Mouse (Mus musculus) midbrain, embryonic 12.5 days (tissue): ENCODE results near the gene Mt2. TPM values are rescaled to one million over a fixed set of nuclear protein-coding genes. Genes with fewer than 3 reads are reported as not detected.
"Not testable (repeated sequence)": the region's sequence is repeated elsewhere in the genome, so short reads cannot be mapped to it uniquely, and the experiment has no call there.

Experiments
- ATAC-seq: fragments of 200-750 bp; cut with Nextera tagmentation; 2 replicates; pipeline ENCODE4 v1.8.0; 2017; ENCODE audit warnings: low read depth, moderate TSS enrichment, moderate library complexity; ENCODE audit not compliant: low FRiP score
- H3K27ac ChIP-seq: fragments of 300-500 bp; sonication (generic); replicated peaks from 2 replicates; pipeline ENCODE4 v1.5.1; 2016; ENCODE audit warnings: mild to moderate bottlenecking
- H3K27me3 ChIP-seq: fragments of 300-500 bp; sonication (generic); 2 replicates; pipeline ENCODE4 v1.6.1; 2016; ENCODE audit warnings: mild to moderate bottlenecking
- H3K36me3 ChIP-seq: fragments of 300-500 bp; sonication (generic); 2 replicates; pipeline ENCODE4 v1.6.1; 2016
- H3K4me1 ChIP-seq: fragments of 300-500 bp; sonication (generic); 2 replicates; pipeline ENCODE4 v1.6.1; 2016
- H3K4me2 ChIP-seq: fragments of 300-500 bp; sonication (generic); replicated peaks from 2 replicates; pipeline ENCODE4 v1.6.1; 2016; ENCODE audit warnings: mild to moderate bottlenecking, moderate library complexity
- H3K4me3 ChIP-seq: fragments of 300-500 bp; sonication (generic); 2 replicates; pipeline ENCODE4 v1.5.1; 2016; ENCODE audit warnings: mild to moderate bottlenecking
- H3K9ac ChIP-seq: fragments of 300-500 bp; sonication (generic); replicated peaks from 2 replicates; pipeline ENCODE4 v1.6.1; 2016; ENCODE audit warnings: mild to moderate bottlenecking, moderate library complexity
- H3K9me3 ChIP-seq: fragments of 300-500 bp; sonication (generic); 2 replicates; pipeline ENCODE4 v1.6.1; 2016; ENCODE audit warnings: mild to moderate bottlenecking
- WGBS: fragments of 180-500 bp; shearing (Covaris S2); methylation state at CpG from one replicate; pipeline ENCODE4 v1.1.7; 2016; 5-methylcytosine and 5-hydroxymethylcytosine counted together
- polyA plus RNA-seq: library from polyadenylated mRNA; unstranded; fragments of >200 nt; fragmentation: Nextera tagmentation; extraction: Ambion mirVana; gene quantifications from 2 replicates; pipeline ENCODE4 v1.2.1, GENCODE M21; 2016

The Mt2 gene
- polyA plus RNA-seq: 12.9 and 13.1 TPM in 2 replicates

GRCm38 (mm10) chr8:94172075-94172808 is at the start of gene Mt2:
Gene Mt2, plus strand, starts transcription at chr8:94172664.
- Histone ChIP-seq H3K4me3 (peak within 1 kb of the TSS; percentile 49), H3K9ac (peak within 1 kb of the TSS; percentile 47), H3K9me3 (no peaks in the 10 kb centered on the region), H3K36me3 (no peaks in the 10 kb centered on the region), H3K27me3 (peaks cover 93% of the 10 kb centered on the region), H3K4me1 (peaks cover 21% of the 10 kb centered on the region), H3K4me2 (peak within 1 kb of the TSS; percentile 90), H3K27ac (no peak within 1 kb of the TSS)
- ATAC-seq: peak; percentile 62
- WGBS: 1% methylated on average over 56 of the region's 56 CpGs

- no peaks in the 10 kb centered on the region for H3K27me3 ChIP-seq
- WGBS: 60% methylated on average over 8 of the region's 8 CpGs
- H3K4me2 ChIP-seq: no peak overlapping the region
- no peak for ATAC-seq
- peaks cover 32% of the 10 kb centered on the region for H3K4me1 ChIP-seq
- H3K36me3 ChIP-seq: no peaks in the 10 kb centered on the region
- H3K9me3 ChIP-seq: no peaks in the 10 kb centered on the region
- no peak overlapping the region for H3K27ac ChIP-seq
- H3K4me3 ChIP-seq: no peak overlapping the region
- no peak overlapping the region for H3K9ac ChIP-seq
These were observed 49.6 kb upstream of the Mt2 start for GRCm38 (mm10) chr8:94122711-94123468.

- no peak overlapping the region for H3K4me3 ChIP-seq
- no peaks in the 10 kb centered on the region for H3K27me3 ChIP-seq
- no peak for ATAC-seq
- peaks cover 5% of the 10 kb centered on the region; the same call in 1 of the 2 replicates for H3K4me1 ChIP-seq
- H3K9me3 ChIP-seq: no peaks in the 10 kb centered on the region
- WGBS: 82% methylated on average over 6 of the region's 6 CpGs
- H3K9ac ChIP-seq: no peak overlapping the region
- H3K36me3 ChIP-seq: no peaks in the 10 kb centered on the region
- H3K27ac ChIP-seq: no peak overlapping the region
- H3K4me2 ChIP-seq: no peak overlapping the region
These were observed 44.8 kb upstream of the Mt2 start for GRCm38 (mm10) chr8:94127711-94128110.

GRCm38 (mm10) chr8:94129133-94129789 is 43.2 kb upstream of the Mt2 start:
- H3K9me3 ChIP-seq: no peaks in the 10 kb centered on the region

GRCm38 (mm10) chr8:94130126-94130525 is 42.3 kb upstream of the Mt2 start:
- no peaks in the 10 kb centered on the region for H3K27me3 ChIP-seq
- no peaks in the 10 kb centered on the region for H3K9me3 ChIP-seq
- WGBS: 94% methylated on average over 4 of the region's 4 CpGs
- H3K4me2 ChIP-seq: no peak overlapping the region
- no peak for ATAC-seq
- H3K36me3 ChIP-seq: no peaks in the 10 kb centered on the region
- no peak overlapping the region for H3K4me3 ChIP-seq
- H3K4me1 ChIP-seq: no peaks in the 10 kb centered on the region; the same call in 1 of the 2 replicates
- H3K27ac ChIP-seq: no peak overlapping the region
- H3K9ac ChIP-seq: no peak overlapping the region

More at GRCm38 (mm10) chr8:94129133-94129789, 43.2 kb upstream of the Mt2 start:
- H3K27me3 ChIP-seq: no peaks in the 10 kb centered on the region
- WGBS: 76% methylated on average over 6 of the region's 6 CpGs
- ATAC-seq: no peak
- H3K4me1 ChIP-seq: no peaks in the 10 kb centered on the region; the same call in 1 of the 2 replicates
- H3K4me3 ChIP-seq: no peak overlapping the region
- no peaks in the 10 kb centered on the region for H3K36me3 ChIP-seq
- no peak overlapping the region for H3K27ac ChIP-seq
- no peak overlapping the region for H3K9ac ChIP-seq
- H3K4me2 ChIP-seq: no peak overlapping the region

- H3K36me3 ChIP-seq: no peaks in the 10 kb centered on the region
- H3K27ac ChIP-seq: no peak overlapping the region
- H3K9ac ChIP-seq: no peak overlapping the region
- no peaks in the 10 kb centered on the region for H3K9me3 ChIP-seq
- no peak overlapping the region for H3K4me2 ChIP-seq
- H3K4me3 ChIP-seq: no peak overlapping the region
- no peaks in the 10 kb centered on the region for H3K27me3 ChIP-seq
- H3K4me1 ChIP-seq: no peaks in the 10 kb centered on the region; the same call in 1 of the 2 replicates
- 84% methylated on average over 5 of the region's 5 CpGs for WGBS
- ATAC-seq: no peak
These were observed 40.4 kb upstream of the Mt2 start for GRCm38 (mm10) chr8:94132096-94132495.

GRCm38 (mm10) chr8:94134601-94135000 is 37.9 kb upstream of the Mt2 start:
- WGBS: 76% methylated on average over 3 of the region's 3 CpGs
- not testable (repeated sequence) for H3K36me3 ChIP-seq

GRCm38 (mm10) chr8:94135556-94135955 is 36.9 kb upstream of the Mt2 start:
- Histone ChIP-seq H3K4me2 (no peak overlapping the region), H3K27me3 (no peaks in the 10 kb centered on the region), H3K36me3 (no peaks in the 10 kb centered on the region), H3K4me3 (no peak overlapping the region), H3K27ac (no peak overlapping the region), H3K4me1 (no peaks in the 10 kb centered on the region), H3K9ac (no peak overlapping the region), H3K9me3 (no peaks in the 10 kb centered on the region)
- WGBS: 89% methylated on average over 6 of the region's 6 CpGs
- no peak for ATAC-seq

More at GRCm38 (mm10) chr8:94134601-94135000, 37.9 kb upstream of the Mt2 start:
- not testable (repeated sequence) for H3K4me3 ChIP-seq, H3K4me2 ChIP-seq, H3K9ac ChIP-seq, H3K9me3 ChIP-seq, H3K4me1 ChIP-seq, H3K27ac ChIP-seq, H3K27me3 ChIP-seq, ATAC-seq

GRCm38 (mm10) chr8:94136192-94136591 is 36.3 kb upstream of the Mt2 start:
- ATAC-seq: no peak

GRCm38 (mm10) chr8:94136933-94137332 is 35.5 kb upstream of the Mt2 start, which contains the start of gene Mt4:
Gene Mt4, plus strand, starts transcription at chr8:94137197.
- 56% methylated on average over 6 of the region's 6 CpGs for WGBS
- no peak for ATAC-seq
- H3K9ac ChIP-seq: no peak within 1 kb of the TSS

More at GRCm38 (mm10) chr8:94136192-94136591, 36.3 kb upstream of the Mt2 start:
- H3K27me3 ChIP-seq: no peaks in the 10 kb centered on the region
- 83% methylated on average over 7 of the region's 7 CpGs for WGBS
- no peak overlapping the region for H3K4me3 ChIP-seq
- H3K4me2 ChIP-seq: no peak overlapping the region
- H3K9ac ChIP-seq: no peak overlapping the region
- no peaks in the 10 kb centered on the region for H3K4me1 ChIP-seq
- no peak overlapping the region for H3K27ac ChIP-seq
- no peaks in the 10 kb centered on the region for H3K36me3 ChIP-seq
- H3K9me3 ChIP-seq: no peaks in the 10 kb centered on the region

GRCm38 (mm10) chr8:94140266-94140795 is 32.1 kb upstream of the Mt2 start:
- no peak overlapping the region for H3K4me3 ChIP-seq
- H3K36me3 ChIP-seq: no peaks in the 10 kb centered on the region
- no peaks in the 10 kb centered on the region for H3K27me3 ChIP-seq
- no peak overlapping the region for H3K9ac ChIP-seq
- 84% methylated on average over 4 of the region's 4 CpGs for WGBS
- H3K27ac ChIP-seq: no peak overlapping the region
- H3K4me1 ChIP-seq: no peaks in the 10 kb centered on the region
- H3K4me2 ChIP-seq: no peak overlapping the region
- no peaks in the 10 kb centered on the region for H3K9me3 ChIP-seq
- ATAC-seq: no peak

More at GRCm38 (mm10) chr8:94136933-94137332, 35.5 kb upstream of the Mt2 start, which contains the start of gene Mt4:
- Histone ChIP-seq H3K4me2 (no peak within 1 kb of the TSS), H3K27me3 (no peaks in the 10 kb centered on the region), H3K4me1 (no peaks in the 10 kb centered on the region), H3K36me3 (no peaks in the 10 kb centered on the region), H3K27ac (no peak within 1 kb of the TSS), H3K4me3 (no peak within 1 kb of the TSS), H3K9me3 (no peaks in the 10 kb centered on the region)
